Mouse (Mus musculus) hematopoietic stem cell, adult 5-6 weeks (primary cell): ENCODE measurements at regions not wholly inside any gene's neighbourhood (a gene's known extent, or its start where the extent isn't known, plus 50 kb on each side); places are given as distances from the start of the nearest gene placed in this dataset.

Experiments used
- ATAC-seq, 2 experiments: fragments of 125-278 bp in 1 of 2; replicated peaks in 1 of 2; 2 replicates each; pipeline ENCODE4 v1.8.0; 2016 to 2017; ENCODE audit warnings: inconsistent platforms in 2 of 2, mild to moderate bottlenecking in 2 of 2, moderate number of reproducible peaks in 2 of 2, low read depth in 1 of 2, moderate TSS enrichment in 1 of 2; ENCODE audit not compliant: low FRiP score in 2 of 2, poor library complexity in 2 of 2, severe bottlenecking in 2 of 2, insufficient read depth in 1 of 2, low TSS enrichment in 1 of 2

DNA sequence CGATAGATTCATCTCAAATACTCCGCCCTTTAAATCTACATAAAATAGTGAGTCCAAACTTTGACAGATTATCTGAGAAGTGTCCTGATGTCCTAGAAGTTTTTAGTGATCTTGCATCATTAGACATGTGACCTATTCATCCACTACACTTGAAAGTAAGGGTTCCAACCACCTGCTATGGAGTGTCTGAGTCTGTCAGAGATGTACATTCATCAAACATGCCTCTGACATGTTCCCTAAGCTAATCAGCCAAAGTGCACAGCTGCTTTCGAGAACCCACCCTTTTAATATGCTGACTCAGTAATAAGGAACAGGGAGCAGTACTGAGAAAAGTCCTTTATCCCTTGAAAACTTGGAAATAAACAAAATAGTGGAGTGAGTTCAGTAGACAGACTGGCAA lies 2414.8 kb upstream of the Gm7489 start:
- no peak for ATAC-seq

- ATAC-seq: no peak
Measured at GRCm38 (mm10) chr15:51471143-51471542, 2413.6 kb upstream of the Gm7489 start.

DNA sequence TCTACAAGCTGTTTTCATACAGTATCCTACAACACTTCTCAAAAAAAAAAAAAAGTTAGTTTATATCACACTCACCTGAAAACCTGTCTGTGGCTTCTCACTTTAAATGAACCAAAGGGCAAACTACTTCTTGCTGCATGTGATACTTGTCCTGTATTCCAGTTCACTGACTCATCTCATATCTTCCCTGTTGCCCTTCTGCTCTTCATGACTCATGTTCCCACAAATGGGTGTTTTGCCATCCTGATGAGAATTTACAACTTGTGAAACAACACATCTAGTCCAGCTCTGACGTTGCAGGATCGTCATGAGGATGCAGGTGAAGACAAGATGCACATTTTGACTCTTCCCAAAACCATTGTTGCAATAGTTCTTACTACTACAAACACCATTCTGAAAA lies 2412.7 kb upstream of the Gm7489 start:
- ATAC-seq: no peak

DNA sequence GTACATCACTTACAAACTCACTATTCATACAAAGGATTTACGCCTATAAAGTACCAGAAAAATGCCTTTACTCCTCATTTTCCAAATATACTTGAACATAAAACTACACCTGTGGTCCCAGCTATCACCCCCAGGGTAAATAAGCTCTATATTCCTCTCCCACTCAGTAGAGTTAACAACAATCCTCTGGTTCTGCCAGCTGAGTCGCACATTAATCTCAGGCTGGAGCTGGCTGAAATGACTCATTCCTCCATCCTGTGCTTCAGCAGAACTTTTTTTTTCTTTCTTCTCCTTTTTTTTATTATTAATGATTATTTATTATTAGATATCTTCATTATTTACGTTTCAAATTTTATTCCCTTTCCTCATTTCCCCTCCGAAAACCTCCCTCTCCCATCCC lies 2402.8 kb upstream of the Gm7489 start:
- ATAC-seq: no peak

DNA sequence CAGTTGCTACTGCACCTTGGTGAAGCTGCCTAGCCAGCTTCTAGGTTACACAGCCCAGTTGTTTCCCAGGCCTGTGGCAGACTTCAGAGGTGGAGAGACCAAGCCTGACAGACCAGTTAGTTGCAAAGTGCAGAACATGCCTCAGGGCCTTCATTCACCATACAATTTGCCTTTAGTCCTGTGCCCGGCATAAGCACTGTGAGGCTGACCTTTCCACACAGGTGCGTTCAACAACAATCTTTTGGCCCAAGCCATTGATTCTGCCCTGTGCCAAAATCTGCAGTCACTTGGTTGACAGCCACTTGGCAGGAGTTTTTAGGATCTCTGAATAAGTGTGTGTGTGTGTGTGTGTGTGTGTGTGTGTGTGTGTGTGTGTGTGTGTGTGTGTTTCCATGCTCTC lies 2400.5 kb upstream of the Gm7489 start:
- ATAC-seq: no peak

GRCm38 (mm10) chr15:51485554-51485953 lies 2399.2 kb upstream of the Gm7489 start:
- ATAC-seq: no peak

DNA sequence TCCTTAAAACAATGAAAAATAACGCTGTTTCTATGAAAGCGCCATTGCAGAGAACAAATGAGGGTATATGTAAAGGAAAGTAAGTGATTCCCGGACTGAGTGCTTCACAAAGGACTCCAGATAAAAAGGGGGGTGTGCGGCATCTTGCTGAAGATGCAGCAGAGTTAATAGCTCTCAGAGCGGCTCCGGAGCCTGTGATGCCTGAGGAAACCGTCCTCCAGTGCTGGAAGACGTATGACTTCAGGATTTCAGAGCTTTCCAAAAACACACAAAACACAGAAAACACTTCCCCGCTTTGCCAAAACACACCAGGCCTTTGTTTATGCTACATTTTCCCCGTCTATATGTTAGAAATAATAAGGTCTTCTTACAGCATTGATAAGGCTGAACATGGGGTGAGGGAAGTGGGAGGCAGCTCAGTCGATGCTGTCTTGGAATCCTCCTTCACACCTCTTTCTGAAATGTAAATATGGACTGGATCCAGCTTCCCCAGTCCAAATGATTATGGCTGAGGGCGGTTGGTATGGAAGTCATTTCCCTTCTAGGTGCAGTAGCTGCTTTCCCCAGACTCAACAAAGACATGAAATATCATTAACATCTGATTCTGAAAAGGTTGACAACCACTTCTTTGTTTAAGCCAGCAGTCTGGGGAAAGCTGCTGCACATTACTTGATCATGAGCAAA lies 2382.5 kb upstream of the Gm7489 start:
- ATAC-seq: no peak

GRCm38 (mm10) chr15:51502742-51503270 lies 2381.9 kb upstream of the Gm7489 start:
- ATAC-seq: no peak

DNA sequence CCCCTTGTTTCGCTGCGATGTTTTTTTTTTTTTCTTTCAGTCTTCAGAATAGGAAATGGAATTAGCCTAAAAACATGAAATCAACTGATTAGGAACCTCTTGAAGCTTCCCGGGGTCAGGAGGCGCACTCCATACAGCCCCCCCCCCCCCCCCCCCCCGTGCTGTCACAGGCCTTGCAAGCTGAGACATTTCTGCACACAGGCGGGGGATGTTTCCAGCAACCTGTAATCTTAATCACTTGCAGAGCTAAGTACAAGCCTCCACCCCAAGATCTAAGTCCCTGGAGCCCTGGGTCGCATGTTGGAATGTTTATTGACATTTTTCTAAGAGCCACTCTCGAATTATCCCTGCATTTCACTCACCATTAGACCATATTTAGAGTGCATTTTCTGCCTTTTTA lies 2381.4 kb upstream of the Gm7489 start:
- ATAC-seq: no peak

DNA sequence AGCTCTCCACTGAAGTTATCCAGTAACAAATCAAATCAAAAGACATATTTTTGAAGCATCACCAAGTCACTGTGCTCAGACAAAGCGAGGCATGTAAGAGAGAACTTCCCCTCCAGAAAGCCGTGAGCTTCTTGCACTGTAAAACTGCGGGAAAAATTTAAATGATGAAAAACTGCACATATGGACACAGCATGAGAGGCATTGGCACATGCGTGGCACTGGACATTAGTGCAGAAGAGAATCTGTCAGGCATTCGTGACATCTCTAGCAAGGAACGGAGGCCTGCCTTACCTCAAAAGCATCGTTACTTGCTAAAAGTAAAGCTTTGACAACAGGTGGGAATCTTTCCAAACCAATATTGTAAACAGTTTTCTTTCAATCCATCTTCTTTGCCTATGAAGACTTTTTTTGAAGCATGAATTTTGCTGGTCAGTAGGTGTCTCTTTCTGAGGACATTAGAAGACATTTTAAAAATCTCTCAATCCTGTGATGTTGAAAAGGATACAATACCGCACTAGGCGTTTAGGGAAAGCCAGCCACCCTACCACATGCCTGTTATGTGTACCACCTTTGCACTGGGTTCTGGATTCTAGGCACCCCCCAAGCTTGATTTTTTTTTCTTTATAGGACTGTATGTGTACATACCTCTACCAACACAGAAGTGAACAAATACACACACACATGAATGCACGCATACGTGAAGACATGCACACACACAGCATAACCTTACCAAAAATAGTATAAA lies 2380.5 kb upstream of the Gm7489 start:
- ATAC-seq: no peak

- ATAC-seq: no peak
Measured at GRCm38 (mm10) chr15:51504789-51505188, 2379.9 kb upstream of the Gm7489 start.

- peak; percentile 42 to 69; a peak in 1 of 4 replicates for ATAC-seq
Measured at GRCm38 (mm10) chr15:51507126-51507525, 2377.6 kb upstream of the Gm7489 start.

- ATAC-seq: no peak
Measured at GRCm38 (mm10) chr15:51511319-51511718, 2373.4 kb upstream of the Gm7489 start.

DNA sequence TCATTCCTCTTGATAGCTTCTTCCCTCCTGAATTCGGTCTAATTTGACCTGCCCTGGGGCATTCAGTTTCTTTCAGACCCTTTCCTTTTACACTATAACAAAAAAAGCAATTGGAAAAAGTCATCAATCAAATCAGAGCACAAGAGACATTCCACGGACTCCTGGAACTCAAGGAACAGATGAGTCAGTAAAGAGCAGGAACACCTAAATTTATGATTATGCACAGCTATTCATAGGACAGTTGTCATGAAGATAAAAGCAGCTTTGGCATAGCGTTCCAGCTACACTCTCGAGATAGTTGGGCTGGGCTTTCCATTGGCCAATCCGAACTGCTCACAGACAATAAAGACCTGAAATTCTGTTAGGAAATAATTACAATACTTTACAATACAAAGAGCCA lies 2348.4 kb upstream of the Gm7489 start:
- no peak for ATAC-seq

GRCm38 (mm10) chr15:51551216-51551775 lies 2333.4 kb upstream of the Gm7489 start:
- ATAC-seq: no peak

DNA sequence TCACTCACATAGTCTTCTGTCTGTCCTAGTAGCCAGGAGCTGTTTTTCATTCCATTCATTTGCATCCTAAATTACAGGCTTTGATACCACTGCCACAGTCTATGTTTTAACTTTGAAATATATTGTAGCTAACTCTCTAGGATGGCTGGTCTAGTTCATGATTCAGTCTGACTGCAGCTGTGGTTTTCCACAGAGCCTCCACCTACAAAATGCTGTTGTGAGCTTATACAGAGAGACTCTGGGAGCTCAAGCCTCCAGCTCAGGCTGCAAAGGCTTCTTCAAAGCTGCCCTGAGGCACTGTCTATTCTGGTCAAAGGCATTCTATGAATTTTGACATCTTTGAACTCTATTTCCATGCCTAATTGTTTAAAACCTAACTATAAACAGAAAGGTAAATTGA lies 2326.5 kb upstream of the Gm7489 start:
- no peak for ATAC-seq

GRCm38 (mm10) chr15:51565543-51565942 lies 2319.2 kb upstream of the Gm7489 start:
- ATAC-seq: no peak

GRCm38 (mm10) chr15:51570631-51571030 lies 2314.1 kb upstream of the Gm7489 start:
- ATAC-seq: no peak
